ENCODE assay signal across 9 mouse cellular contexts in genomic region chr5:114589026-114589425, GRCm38 (mm10). TPM values are rescaled to one million over a fixed set of nuclear protein-coding genes. Genes with fewer than 3 reads are reported as not detected.
DNase-seq lines count a peak whose midpoint lies in the region; ATAC-seq and TF ChIP-seq lines count a peak whose summit lies in the region.
"Had no signal": no experiment of that assay in that cellular context is flagged by ENCODE, and none has a peak within 500 bp of the region (broad histone marks: within the 10 kb centered on the region; RNA-seq: fewer than 3 reads in every experiment).

No protein-coding gene starts in this region.

- H3K4me2 ChIP-seq in forebrain, embryonic 14.5 days (ENCODE audit: low read length), result no peak overlapping the region
- H3K4me2 ChIP-seq in forebrain, embryonic 15.5 days (replicated peaks), result no peak overlapping the region
- H3K4me2 ChIP-seq in midbrain, embryonic 14.5 days (ENCODE audit: low read length), result no peak overlapping the region

- H3K36me3 ChIP-seq in forebrain, embryonic 10.5 days (replicated peaks), result peaks cover 1% of the 10 kb centered on the region
- H3K36me3 ChIP-seq in forebrain, embryonic 14.5 days (ENCODE audit: control insufficient read depth, insufficient read depth, low read length), result no peaks in the 10 kb centered on the region
- no peaks in the 10 kb centered on the region for H3K36me3 ChIP-seq in forebrain, embryonic 15.5 days
- H3K36me3 ChIP-seq in kidney, adult 2 months (ENCODE audit: control insufficient read depth, insufficient read depth, low read length), result no peaks in the 10 kb centered on the region
- no peaks in the 10 kb centered on the region for H3K36me3 ChIP-seq in midbrain, embryonic 14.5 days (ENCODE audit: control insufficient read depth, insufficient read depth, low read length)

- no peak for ATAC-seq in forebrain, embryonic 14.5 days
- ATAC-seq in forebrain, embryonic 15.5 days (replicated peaks), result no peak
- ATAC-seq in midbrain, embryonic 14.5 days (ENCODE audit: low FRiP score, low TSS enrichment), result peak; percentile 51; the same call in 1 of the 2 replicates

- TF ChIP-seq CTCF in kidney, adult 2 months (conservative IDR thresholded peaks at IDR 0.05; ENCODE audit: insufficient read depth, insufficient read length, low read depth, low read length), result no peak

- no peak overlapping the region for H3K4me3 ChIP-seq in forebrain, embryonic 10.5 days
- no peak overlapping the region for H3K4me3 ChIP-seq in forebrain, embryonic 14.5 days (ENCODE audit: low read depth, low read length)
- H3K4me3 ChIP-seq in forebrain, embryonic 15.5 days, result no peak overlapping the region
- no peak overlapping the region for H3K4me3 ChIP-seq in kidney, adult 2 months (ENCODE audit: insufficient read depth, low read depth, low read length)
- H3K4me3 ChIP-seq in midbrain, embryonic 14.5 days (replicated peaks; ENCODE audit: low read depth, low read length), result no peak overlapping the region

- H3K9me3 ChIP-seq in forebrain, embryonic 10.5 days, result no peaks in the 10 kb centered on the region
- no peaks in the 10 kb centered on the region for H3K9me3 ChIP-seq in forebrain, embryonic 14.5 days (replicated peaks; ENCODE audit: control insufficient read depth, low read length)
- no peaks in the 10 kb centered on the region for H3K9me3 ChIP-seq in forebrain, embryonic 15.5 days
- H3K9me3 ChIP-seq in midbrain, embryonic 14.5 days (ENCODE audit: control insufficient read depth, low read length), result no peaks in the 10 kb centered on the region

- TF ChIP-seq POLR2A in kidney, adult 2 months (IDR thresholded peaks at IDR 0.05; ENCODE audit: low read depth, low read length), result no peak

- H3K27ac ChIP-seq in forebrain, embryonic 10.5 days, result peak overlapping the region; percentile 48
- H3K27ac ChIP-seq in forebrain, embryonic 14.5 days (ENCODE audit: low read depth, low read length), result no peak overlapping the region
- H3K27ac ChIP-seq in forebrain, embryonic 15.5 days (replicated peaks), result peak overlapping the region; percentile 45
- peak overlapping the region; percentile 74 for H3K27ac ChIP-seq in kidney, adult 2 months (ENCODE audit: insufficient read depth, low read depth, low read length)
- peak overlapping the region; percentile 72 for H3K27ac ChIP-seq in midbrain, embryonic 14.5 days (replicated peaks; ENCODE audit: low read depth, low read length)
- H3K27ac ChIP-seq: liver, embryonic 14.5 days had no signal

- H3K27me3 ChIP-seq in forebrain, embryonic 10.5 days (ENCODE audit: poor library complexity, severe bottlenecking), result peaks cover 16% of the 10 kb centered on the region
- peaks cover 4% of the 10 kb centered on the region; the same call in 1 of the 2 replicates for H3K27me3 ChIP-seq in forebrain, embryonic 14.5 days (replicated peaks; ENCODE audit: control insufficient read depth, insufficient read depth, low read length)
- H3K27me3 ChIP-seq in forebrain, embryonic 15.5 days, result peaks cover 30% of the 10 kb centered on the region
- no peaks in the 10 kb centered on the region for H3K27me3 ChIP-seq in kidney, adult 2 months (replicated peaks; ENCODE audit: control insufficient read depth, insufficient read depth, low read length)
- no peaks in the 10 kb centered on the region for H3K27me3 ChIP-seq in midbrain, embryonic 14.5 days (ENCODE audit: control insufficient read depth, insufficient read depth, low read length)

- no peak for DNase-seq in forebrain, embryonic 10.5 days (ENCODE audit: extremely low spot score, low spot score)
- no peak for DNase-seq in forebrain, embryonic 14.5 days (ENCODE audit: low spot score)
- peak; percentile 68 for DNase-seq in kidney, adult 2 months
- DNase-seq in midbrain, embryonic 14.5 days, result peak; percentile 64
- no peak for DNase-seq in left cerebral cortex, adult 18-20 months (ENCODE audit: low spot score in 2 of 2)
- DNase-seq in layer of hippocampus, postnatal 10 days (ENCODE audit: low spot score in 2 of 2), result no peak
- no peak for DNase-seq in cerebellum, postnatal 25 days

- 35% methylated on average over 6 of the region's 6 CpGs for WGBS in forebrain, embryonic 10.5 days
- 12% methylated on average over 6 of the region's 6 CpGs for WGBS in forebrain, embryonic 14.5 days
- 14% methylated on average over 6 of the region's 6 CpGs for WGBS in forebrain, embryonic 15.5 days
- WGBS in kidney, adult 2 months, result 40% methylated on average over 6 of the region's 6 CpGs
- 24% methylated on average over 6 of the region's 6 CpGs for WGBS in midbrain, embryonic 14.5 days

- H3K4me1 ChIP-seq in forebrain, embryonic 10.5 days, result peaks cover 97% of the 10 kb centered on the region
- peaks cover 64% of the 10 kb centered on the region for H3K4me1 ChIP-seq in forebrain, embryonic 14.5 days (ENCODE audit: control insufficient read depth, insufficient read depth, low read length)
- H3K4me1 ChIP-seq in forebrain, embryonic 15.5 days, result peaks cover 83% of the 10 kb centered on the region
- H3K4me1 ChIP-seq in kidney, adult 2 months (ENCODE audit: control insufficient read depth, insufficient read depth, low read length), result peaks cover 20% of the 10 kb centered on the region
- H3K4me1 ChIP-seq in midbrain, embryonic 14.5 days (ENCODE audit: control insufficient read depth, insufficient read depth, low read length), result peaks cover 91% of the 10 kb centered on the region

- no peak overlapping the region for H3K9ac ChIP-seq in forebrain, embryonic 14.5 days (ENCODE audit: low read length)
- no peak overlapping the region for H3K9ac ChIP-seq in forebrain, embryonic 15.5 days (replicated peaks)
- H3K9ac ChIP-seq in midbrain, embryonic 14.5 days (replicated peaks; ENCODE audit: low read length), result peak overlapping the region; percentile 23; the same call in 1 of the 2 replicates
- H3K9ac ChIP-seq: liver, embryonic 14.5 days had no signal

RNA-seq across cellular contexts. Expression of gene Fam222a, which starts 21.2 kb away (rescaled TPM):
- 3.9 and 4.1 TPM in 2 replicates for polyA plus RNA-seq in forebrain, embryonic 10.5 days (2016; fragmentation: Nextera tagmentation; extraction: Ambion mirVana)
- polyA plus RNA-seq in forebrain, embryonic 14.5 days (2014; fragmentation: Nextera tagmentation; extraction: Ambion mirVana), result 4.5 and 5.0 TPM in 2 replicates
- polyA plus RNA-seq in forebrain, embryonic 15.5 days (2015; fragmentation: Nextera tagmentation; extraction: Ambion mirVana), result 5.2 and 5.6 TPM in 2 replicates
- polyA plus RNA-seq in kidney, adult 2 months (2012; rRNA removed), result 4.9 and 5.5 TPM in 2 replicates
- polyA plus RNA-seq in midbrain, embryonic 14.5 days (2014; fragmentation: Nextera tagmentation; extraction: Ambion mirVana), result 5.7 and 7.0 TPM in 2 replicates
- 10 to 100 TPM; 10.9 to 11.0 TPM for total RNA-seq in left cerebral cortex, adult 18-20 months (2021)
- total RNA-seq in layer of hippocampus, postnatal 10 days (2021), result 1 to 10 TPM; 5.0 to 5.7 TPM

Comparison
In these comparisons a context has a peak if more than half of its experiments do, and no peak if none do; other contexts are left out.
1. DNase-seq: peak in kidney, adult 2 months (single experiment) and midbrain, embryonic 14.5 days (single experiment); none in forebrain, embryonic 10.5 days (single experiment), forebrain, embryonic 14.5 days (single experiment), left cerebral cortex, adult 18-20 months (0 of 2), layer of hippocampus, postnatal 10 days (0 of 2) and cerebellum, postnatal 25 days (0 of 2).